Mouse (Mus musculus): ENCODE measurements around the gene Qpct. TPM values are rescaled to one million over a fixed set of nuclear protein-coding genes. Genes with fewer than 3 reads are reported as not detected.

Qpct gene
- polyA plus RNA-seq, 1 experiment from 2014 or later: 7.3 TPM

- peaks cover 6% of the 10 kb centered on the region; the same call in 1 of the 2 replicates for H3K9me3 ChIP-seq
- H3K36me3 ChIP-seq: no peaks in the 10 kb centered on the region
- no peaks in the 10 kb centered on the region for H3K4me1 ChIP-seq
- WGBS: 70% methylated on average over 3 of the region's 3 CpGs
- H3K27ac ChIP-seq: no peak overlapping the region
- no peak overlapping the region for H3K4me2 ChIP-seq
- no peaks in the 10 kb centered on the region for H3K27me3 ChIP-seq
- no peak for ATAC-seq (ENCODE audit: insufficient number of reproducible peaks, insufficient read depth, low FRiP score, low TSS enrichment, low read depth)
- H3K9ac ChIP-seq: no peak overlapping the region
- no peak overlapping the region for H3K4me3 ChIP-seq
Measured at GRCm38 (mm10) chr17:79120269-79120668, 68.6 kb downstream of the Qpct start.

GRCm38 (mm10) chr17:79133740-79134139 is 82.0 kb downstream of the Qpct start:
- ATAC-seq (ENCODE audit: insufficient number of reproducible peaks, insufficient read depth, low FRiP score, low TSS enrichment, low read depth): no peak
- Histone ChIP-seq H3K9me3 (no peaks in the 10 kb centered on the region), H3K27me3 (no peaks in the 10 kb centered on the region), H3K4me2 (no peak overlapping the region), H3K27ac (no peak overlapping the region), H3K9ac (no peak overlapping the region), H3K36me3 (no peaks in the 10 kb centered on the region), H3K4me1 (no peaks in the 10 kb centered on the region), H3K4me3 (no peak overlapping the region)
- WGBS: 45% methylated on average over 8 of the region's 8 CpGs

- H3K4me1 ChIP-seq: no peaks in the 10 kb centered on the region
- no peak overlapping the region for H3K27ac ChIP-seq
- no peaks in the 10 kb centered on the region for H3K9me3 ChIP-seq
- H3K36me3 ChIP-seq: no peaks in the 10 kb centered on the region
- no peak for ATAC-seq (ENCODE audit: insufficient number of reproducible peaks, insufficient read depth, low FRiP score, low TSS enrichment, low read depth)
- H3K27me3 ChIP-seq: no peaks in the 10 kb centered on the region
- no peak overlapping the region for H3K4me3 ChIP-seq
- H3K4me2 ChIP-seq: no peak overlapping the region
- no peak overlapping the region for H3K9ac ChIP-seq
- WGBS: 84% methylated on average over 6 of the region's 6 CpGs
Measured at GRCm38 (mm10) chr17:79135826-79136225, 84.1 kb downstream of the Qpct start.

GRCm38 (mm10) chr17:79136401-79136800 is 84.7 kb downstream of the Qpct start:
- Histone ChIP-seq H3K9me3 (no peaks in the 10 kb centered on the region), H3K4me2 (no peak overlapping the region), H3K4me3 (no peak overlapping the region), H3K9ac (no peak overlapping the region), H3K27me3 (no peaks in the 10 kb centered on the region), H3K4me1 (no peaks in the 10 kb centered on the region), H3K27ac (no peak overlapping the region), H3K36me3 (no peaks in the 10 kb centered on the region)
- ATAC-seq (ENCODE audit: insufficient number of reproducible peaks, insufficient read depth, low FRiP score, low TSS enrichment, low read depth): no peak
- WGBS: 87% methylated on average over 2 of the region's 2 CpGs

Other genes starting within 250 kb of the Qpct start
- 16.3 and 17.5 TPM in 2 replicates for gene Heatr5b, start 216.5 kb upstream of the Qpct start, polyA plus RNA-seq (2015; fragmentation: Nextera tagmentation; extraction: Ambion mirVana)
- gene Gpatch11, start 216.3 kb upstream of the Qpct start, polyA plus RNA-seq (2015; fragmentation: Nextera tagmentation; extraction: Ambion mirVana): 56.5 and 59.2 TPM in 2 replicates
- 15.4 and 16.2 TPM in 2 replicates for gene Eif2ak2, start 169.3 kb upstream of the Qpct start, polyA plus RNA-seq (2015; fragmentation: Nextera tagmentation; extraction: Ambion mirVana)
- gene Sult6b1, start 144.9 kb upstream of the Qpct start, polyA plus RNA-seq (2015; fragmentation: Nextera tagmentation; extraction: Ambion mirVana): 0.10 and 0.22 TPM in 2 replicates
- gene Cebpzos, start 135.4 kb upstream of the Qpct start, polyA plus RNA-seq (2015; fragmentation: Nextera tagmentation; extraction: Ambion mirVana): 119 and 125 TPM in 2 replicates
- gene Cebpz, start 114.8 kb upstream of the Qpct start, polyA plus RNA-seq (2015; fragmentation: Nextera tagmentation; extraction: Ambion mirVana): 75.3 and 78.3 TPM in 2 replicates
- 60.5 and 65.5 TPM in 2 replicates for gene Ndufaf7, start 114.8 kb upstream of the Qpct start, polyA plus RNA-seq (2015; fragmentation: Nextera tagmentation; extraction: Ambion mirVana)
- gene Prkd3, start 31.1 kb upstream of the Qpct start, polyA plus RNA-seq (2015; fragmentation: Nextera tagmentation; extraction: Ambion mirVana): 43.0 and 46.9 TPM in 2 replicates

Data from embryonic facial prominence, embryonic 13.5 days (tissue).